29 mouse cellular contexts compared by ENCODE assay signal in genomic region chr11:29597159-29597558, GRCm38 (mm10). TPM values are rescaled to one million over a fixed set of nuclear protein-coding genes. Genes with fewer than 3 reads are reported as not detected.
"Had no signal": no experiment of that assay in that cellular context is flagged by ENCODE, and none has a peak within 500 bp of the region (broad histone marks: within the 10 kb centered on the region; RNA-seq: fewer than 3 reads in every experiment).

No protein-coding gene starts in this region.

- H3K27ac ChIP-seq: gastrocnemius, adult 2 months; heart, adult 2 months; heart, embryonic 13.5 days; heart, embryonic 15.5 days; hindbrain, embryonic 13.5 days; hindbrain, embryonic 15.5 days; hindbrain, postnatal 0 days; kidney, embryonic 15.5 days; kidney, postnatal 0 days; limb, embryonic 13.5 days; limb, embryonic 15.5 days; liver, embryonic 12.5 days; liver, embryonic 14.5 days had no signal

- H3K4me3 ChIP-seq: gastrocnemius, adult 2 months; heart, adult 2 months; heart, embryonic 13.5 days; heart, embryonic 15.5 days; hindbrain, embryonic 13.5 days; hindbrain, embryonic 15.5 days; kidney, embryonic 15.5 days; limb, embryonic 13.5 days; limb, embryonic 15.5 days; liver, embryonic 12.5 days had no signal

- H3K36me3 ChIP-seq: heart, embryonic 13.5 days; heart, embryonic 15.5 days; hindbrain, embryonic 13.5 days; hindbrain, embryonic 15.5 days; kidney, embryonic 15.5 days; limb, embryonic 13.5 days; limb, embryonic 15.5 days; liver, embryonic 12.5 days had no signal

- H3K4me1 ChIP-seq: heart, embryonic 13.5 days; heart, embryonic 15.5 days; hindbrain, embryonic 13.5 days; hindbrain, embryonic 15.5 days; kidney, embryonic 15.5 days; limb, embryonic 13.5 days; limb, embryonic 15.5 days; liver, embryonic 12.5 days had no signal

- H3K9me3 ChIP-seq: heart, embryonic 13.5 days; heart, embryonic 15.5 days; hindbrain, embryonic 13.5 days; hindbrain, embryonic 15.5 days; kidney, embryonic 15.5 days; limb, embryonic 13.5 days; limb, embryonic 15.5 days; liver, embryonic 12.5 days had no signal

- H3K9ac ChIP-seq: heart, embryonic 13.5 days; heart, embryonic 15.5 days; hindbrain, embryonic 13.5 days; hindbrain, embryonic 15.5 days; kidney, embryonic 15.5 days; limb, embryonic 13.5 days; limb, embryonic 15.5 days; liver, embryonic 12.5 days; liver, embryonic 14.5 days had no signal

- H3K27me3 ChIP-seq: heart, embryonic 13.5 days; heart, embryonic 15.5 days; hindbrain, embryonic 13.5 days; hindbrain, embryonic 15.5 days; kidney, embryonic 15.5 days; limb, embryonic 13.5 days; limb, embryonic 15.5 days; liver, embryonic 12.5 days had no signal

- DNase-seq: gastrocnemius, adult 2 months; gastrocnemius, postnatal 10 days; gastrocnemius, postnatal 36 days; heart, adult 11 months; heart, adult 2 months; heart, postnatal 14 days; heart, postnatal 36 days; kidney, adult 11 months; kidney, adult 2 months; kidney, adult 9 months; kidney, postnatal 14 days; kidney, postnatal 36 days; layer of hippocampus, adult 9-11 months; layer of hippocampus, postnatal 36 days; left cerebral cortex, postnatal 4 days had no signal

RNA-seq across cellular contexts. Expression of gene Clhc1, which starts 49.4 kb away (rescaled TPM):
- total RNA-seq: gastrocnemius, adult 2 months; gastrocnemius, postnatal 10 days; gastrocnemius, postnatal 36 days; heart, adult 2 months; heart, postnatal 14 days; heart, postnatal 36 days; hematopoietic stem cell, adult 5-6 weeks; hindbrain, postnatal 0 days had no signal
- polyA plus RNA-seq: heart, adult 2 months; kidney, embryonic 15.5 days; large intestine, adult 2 months; liver, adult 2 months had no signal
